Mouse (Mus musculus): ENCODE measurements around the gene Slc35f1.

- TF ChIP-seq GATA1 (IDR thresholded peaks at IDR 0.05; ENCODE audit: borderline replicate concordance, low read length), result no peak
- no peak for TF ChIP-seq FLI1 (IDR thresholded peaks at IDR 0.05; ENCODE audit: low read length)
Measured at GRCm38 (mm10) chr10:52671234-52671633, 19.1 kb upstream of the Slc35f1 start.
